Mouse (Mus musculus): ENCODE data around the gene Dhx40.
A peak's percentile ranks its signal among the peaks of the same experiment; 100 is the strongest.

Dhx40 gene

GRCm38 (mm10) chr11:86752404-86752803, 55.1 kb downstream of the Dhx40 start:
- no peak for DNase-seq (ENCODE audit: low read depth, low spot score)

GRCm38 (mm10) chr11:86751010-86751409, 56.5 kb downstream of the Dhx40 start:
- no peak for DNase-seq (ENCODE audit: low read depth, low spot score)

- DNase-seq (ENCODE audit: low read depth, low spot score) = no peak
These were observed 57.6 kb downstream of the Dhx40 start for GRCm38 (mm10) chr11:86749776-86750423.

GRCm38 (mm10) chr11:86745634-86746404, 61.7 kb downstream of the Dhx40 start:
- DNase-seq (ENCODE audit: low read depth, low spot score) = no peak

GRCm38 (mm10) chr11:86742605-86743004, 64.9 kb downstream of the Dhx40 start:
- DNase-seq (ENCODE audit: low read depth, low spot score) = no peak

GRCm38 (mm10) chr11:86741505-86741904, 66.0 kb downstream of the Dhx40 start:
- no peak for DNase-seq (ENCODE audit: low read depth, low spot score)

GRCm38 (mm10) chr11:86739470-86739869, 68.1 kb downstream of the Dhx40 start:
- DNase-seq (ENCODE audit: low read depth, low spot score) = no peak

GRCm38 (mm10) chr11:86738956-86739355, 68.6 kb downstream of the Dhx40 start:
- DNase-seq (ENCODE audit: low read depth, low spot score) = no peak

- peak; percentile 29 for DNase-seq (ENCODE audit: low read depth, low spot score)
These were observed 69.2 kb downstream of the Dhx40 start for GRCm38 (mm10) chr11:86738308-86738707.

GRCm38 (mm10) chr11:86737301-86738000, 70.1 kb downstream of the Dhx40 start:
- DNase-seq (ENCODE audit: low read depth, low spot score) = peak; percentile 48

GRCm38 (mm10) chr11:86734993-86735392, 72.6 kb downstream of the Dhx40 start:
- DNase-seq (ENCODE audit: low read depth, low spot score) = no peak

- no peak for DNase-seq (ENCODE audit: low read depth, low spot score)
These were observed 73.2 kb downstream of the Dhx40 start for GRCm38 (mm10) chr11:86734241-86734939.

GRCm38 (mm10) chr11:86731443-86731842, 76.1 kb downstream of the Dhx40 start:
- no peak for DNase-seq (ENCODE audit: low read depth, low spot score)

- DNase-seq (ENCODE audit: low read depth, low spot score) = no peak
These were observed 81.9 kb downstream of the Dhx40 start for GRCm38 (mm10) chr11:86725607-86726006.

GRCm38 (mm10) chr11:86724982-86725381, 82.6 kb downstream of the Dhx40 start:
- DNase-seq (ENCODE audit: low read depth, low spot score) = no peak

GRCm38 (mm10) chr11:86724004-86724403, 83.5 kb downstream of the Dhx40 start:
- no peak for DNase-seq (ENCODE audit: low read depth, low spot score)

- no peak for DNase-seq (ENCODE audit: low read depth, low spot score)
These were observed 88.2 kb downstream of the Dhx40 start for GRCm38 (mm10) chr11:86719390-86719789.
